Comparison of ENCODE assay signal across 20 mouse cellular contexts in genomic region chr5:104482856-104483255, GRCm38 (mm10). TPM values are rescaled to one million over a fixed set of nuclear protein-coding genes. Genes with fewer than 3 reads are reported as not detected.
DNase-seq lines count a peak whose midpoint lies in the region; ATAC-seq and TF ChIP-seq lines count a peak whose summit lies in the region.
"Had no signal": no experiment of that assay in that cellular context is flagged by ENCODE, and none has a peak within 500 bp of the region (broad histone marks: within the 10 kb centered on the region; RNA-seq: fewer than 3 reads in every experiment).

No protein-coding gene starts in this region.

- H3K27me3 ChIP-seq in forebrain, embryonic 14.5 days (replicated peaks; ENCODE audit: control insufficient read depth, insufficient read depth, low read length) = no peaks in the 10 kb centered on the region
- H3K27me3 ChIP-seq in forebrain, embryonic 12.5 days = no peaks in the 10 kb centered on the region
- H3K27me3 ChIP-seq in midbrain, embryonic 14.5 days (ENCODE audit: control insufficient read depth, insufficient read depth, low read length) = no peaks in the 10 kb centered on the region
- no peaks in the 10 kb centered on the region for H3K27me3 ChIP-seq in midbrain, embryonic 15.5 days (replicated peaks)
- no peaks in the 10 kb centered on the region for H3K27me3 ChIP-seq in forebrain, embryonic 16.5 days (replicated peaks; ENCODE audit: control insufficient read depth, insufficient read depth, low read length)
- H3K27me3 ChIP-seq: CH12.LX; embryonic facial prominence, embryonic 12.5 days; heart, embryonic 15.5 days; hindbrain, embryonic 15.5 days had no signal

- H3K9ac ChIP-seq in forebrain, embryonic 14.5 days (ENCODE audit: low read length) = no peak overlapping the region
- H3K9ac ChIP-seq in forebrain, embryonic 12.5 days = no peak overlapping the region
- no peak overlapping the region for H3K9ac ChIP-seq in midbrain, embryonic 14.5 days (replicated peaks; ENCODE audit: low read length)
- no peak overlapping the region for H3K9ac ChIP-seq in midbrain, embryonic 15.5 days
- no peak overlapping the region for H3K9ac ChIP-seq in forebrain, embryonic 16.5 days (replicated peaks; ENCODE audit: low read depth, low read length)
- H3K9ac ChIP-seq: embryonic facial prominence, embryonic 12.5 days; heart, embryonic 15.5 days; hindbrain, embryonic 15.5 days had no signal

- TF ChIP-seq CTCF in left cerebral cortex, adult 2 months (IDR thresholded peaks at IDR 0.05) = no peak

- H3K4me3 ChIP-seq in forebrain, embryonic 14.5 days (ENCODE audit: low read depth, low read length) = no peak overlapping the region
- no peak overlapping the region for H3K4me3 ChIP-seq in forebrain, embryonic 12.5 days (replicated peaks)
- no peak overlapping the region for H3K4me3 ChIP-seq in midbrain, embryonic 14.5 days (replicated peaks; ENCODE audit: low read depth, low read length)
- no peak overlapping the region for H3K4me3 ChIP-seq in midbrain, embryonic 15.5 days
- H3K4me3 ChIP-seq in forebrain, embryonic 16.5 days (replicated peaks; ENCODE audit: low read length) = no peak overlapping the region
- no peak overlapping the region for H3K4me3 ChIP-seq in left cerebral cortex, adult 2 months
- H3K4me3 ChIP-seq: embryonic facial prominence, embryonic 12.5 days; heart, adult 2 months; heart, embryonic 15.5 days; hindbrain, embryonic 15.5 days had no signal

- 53% methylated on average over 8 of the region's 8 CpGs for WGBS in forebrain, embryonic 14.5 days
- 82% methylated on average over 8 of the region's 8 CpGs for WGBS in forebrain, embryonic 12.5 days
- WGBS in midbrain, embryonic 14.5 days = 74% methylated on average over 8 of the region's 8 CpGs
- 69% methylated on average over 8 of the region's 8 CpGs for WGBS in midbrain, embryonic 15.5 days
- 35% methylated on average over 8 of the region's 8 CpGs for WGBS in forebrain, embryonic 16.5 days

- H3K4me1 ChIP-seq in forebrain, embryonic 14.5 days (ENCODE audit: control insufficient read depth, insufficient read depth, low read length) = no peaks in the 10 kb centered on the region
- no peaks in the 10 kb centered on the region for H3K4me1 ChIP-seq in forebrain, embryonic 12.5 days
- no peaks in the 10 kb centered on the region for H3K4me1 ChIP-seq in midbrain, embryonic 14.5 days (ENCODE audit: control insufficient read depth, insufficient read depth, low read length)
- H3K4me1 ChIP-seq in midbrain, embryonic 15.5 days = no peaks in the 10 kb centered on the region
- peaks cover 3% of the 10 kb centered on the region; the same call in 1 of the 2 replicates for H3K4me1 ChIP-seq in forebrain, embryonic 16.5 days (replicated peaks; ENCODE audit: control insufficient read depth, insufficient read depth, low read length)
- H3K4me1 ChIP-seq: embryonic facial prominence, embryonic 12.5 days; heart, embryonic 15.5 days; hindbrain, embryonic 15.5 days had no signal

- H3K27ac ChIP-seq in forebrain, embryonic 14.5 days (ENCODE audit: low read depth, low read length) = no peak overlapping the region
- H3K27ac ChIP-seq in forebrain, embryonic 12.5 days = no peak overlapping the region
- no peak overlapping the region for H3K27ac ChIP-seq in midbrain, embryonic 14.5 days (replicated peaks; ENCODE audit: low read depth, low read length)
- no peak overlapping the region for H3K27ac ChIP-seq in midbrain, embryonic 15.5 days
- no peak overlapping the region for H3K27ac ChIP-seq in forebrain, embryonic 16.5 days (ENCODE audit: low read length)
- H3K27ac ChIP-seq in left cerebral cortex, adult 2 months = no peak overlapping the region
- H3K27ac ChIP-seq: embryonic facial prominence, embryonic 12.5 days; heart, adult 2 months; heart, embryonic 15.5 days; hindbrain, embryonic 15.5 days had no signal

- intact Hi-C loops in left cerebral cortex, adult 2 months (cut with DNase I) = no loop called here

- no peak overlapping the region for H3K4me2 ChIP-seq in forebrain, embryonic 14.5 days (ENCODE audit: low read length)
- H3K4me2 ChIP-seq in forebrain, embryonic 12.5 days = no peak overlapping the region
- no peak overlapping the region for H3K4me2 ChIP-seq in midbrain, embryonic 14.5 days (ENCODE audit: low read length)
- no peak overlapping the region for H3K4me2 ChIP-seq in midbrain, embryonic 15.5 days
- H3K4me2 ChIP-seq in forebrain, embryonic 16.5 days (ENCODE audit: low read length) = no peak overlapping the region
- H3K4me2 ChIP-seq: embryonic facial prominence, embryonic 12.5 days; heart, embryonic 11.5 days; heart, embryonic 15.5 days; hindbrain, embryonic 15.5 days had no signal

- ATAC-seq in forebrain, embryonic 14.5 days = peak; percentile 37; the same call in 1 of the 2 replicates
- ATAC-seq in forebrain, embryonic 12.5 days (ENCODE audit: low FRiP score) = no peak
- ATAC-seq in midbrain, embryonic 14.5 days (ENCODE audit: low FRiP score, low TSS enrichment) = no peak; the same call in 1 of the 2 replicates
- no peak for ATAC-seq in midbrain, embryonic 15.5 days (replicated peaks)
- ATAC-seq in forebrain, embryonic 16.5 days = peak; percentile 26; the same call in 1 of the 2 replicates
- ATAC-seq: inflammation-experienced regulatory T-cells, adult 6 months; intestine, postnatal 0 days had no signal

- no peaks in the 10 kb centered on the region for H3K9me3 ChIP-seq in forebrain, embryonic 14.5 days (replicated peaks; ENCODE audit: control insufficient read depth, low read length)
- no peaks in the 10 kb centered on the region for H3K9me3 ChIP-seq in forebrain, embryonic 12.5 days
- no peaks in the 10 kb centered on the region for H3K9me3 ChIP-seq in midbrain, embryonic 14.5 days (ENCODE audit: control insufficient read depth, low read length)
- no peaks in the 10 kb centered on the region for H3K9me3 ChIP-seq in midbrain, embryonic 15.5 days
- no peaks in the 10 kb centered on the region for H3K9me3 ChIP-seq in forebrain, embryonic 16.5 days (ENCODE audit: control insufficient read depth, low read length)
- H3K9me3 ChIP-seq: embryonic facial prominence, embryonic 12.5 days; heart, embryonic 15.5 days; hindbrain, embryonic 15.5 days had no signal

- peaks cover 68% of the 10 kb centered on the region for H3K36me3 ChIP-seq in forebrain, embryonic 14.5 days (ENCODE audit: control insufficient read depth, insufficient read depth, low read length)
- H3K36me3 ChIP-seq in forebrain, embryonic 12.5 days (replicated peaks) = peaks cover 70% of the 10 kb centered on the region
- peaks cover 67% of the 10 kb centered on the region for H3K36me3 ChIP-seq in midbrain, embryonic 14.5 days (ENCODE audit: control insufficient read depth, insufficient read depth, low read length)
- H3K36me3 ChIP-seq in midbrain, embryonic 15.5 days (replicated peaks) = peaks cover 37% of the 10 kb centered on the region
- H3K36me3 ChIP-seq in forebrain, embryonic 16.5 days (ENCODE audit: control insufficient read depth, insufficient read depth) = peaks cover 34% of the 10 kb centered on the region; the same call in 1 of the 2 replicates

- peak; percentile 62 for DNase-seq in forebrain, embryonic 14.5 days (ENCODE audit: low spot score)
- peak; percentile 48 for DNase-seq in midbrain, embryonic 14.5 days
- peak; percentile 74 for DNase-seq in Muller cell, postnatal 12 days (ENCODE audit: inconsistent ontology term)
- DNase-seq in right cerebral cortex, postnatal 25 days = no peak
- DNase-seq in left cerebral cortex, adult 2 months (ENCODE audit: extremely low spot score in 1 of 2, low spot score in 2 of 2) = no peak
- DNase-seq: adrenal gland, postnatal 14 days; cerebellum, adult 2 months; cerebellum, postnatal 25 days; heart, adult 2 months; kidney, adult 8-10 months had no signal

RNA-seq across cellular contexts. Expression of gene Pkd2, which starts 23.6 kb away (rescaled TPM):
- 6.3 and 7.3 TPM in 2 replicates for polyA plus RNA-seq in forebrain, embryonic 14.5 days (2014; fragmentation: Nextera tagmentation; extraction: Ambion mirVana)
- polyA plus RNA-seq in forebrain, embryonic 12.5 days (2016; fragmentation: Nextera tagmentation; extraction: Ambion mirVana) = 12.5 and 14.4 TPM in 2 replicates
- 8.2 and 10.0 TPM in 2 replicates for polyA plus RNA-seq in midbrain, embryonic 14.5 days (2014; fragmentation: Nextera tagmentation; extraction: Ambion mirVana)
- polyA plus RNA-seq in midbrain, embryonic 15.5 days (2015; fragmentation: Nextera tagmentation; extraction: Ambion mirVana) = 9.2 TPM in 2 replicates
- 7.0 and 7.8 TPM in 2 replicates for polyA plus RNA-seq in forebrain, embryonic 16.5 days (2015; fragmentation: Nextera tagmentation; extraction: Ambion mirVana)
- total RNA-seq in left cerebral cortex, adult 2 months (2021) = 10 to 100 TPM; 26.9 to 29.6 TPM
- total RNA-seq: CH12.LX had no signal

RNA-seq across cellular contexts. Expression of gene BC005561, which starts 25.3 kb away (rescaled TPM):
- polyA plus RNA-seq in forebrain, embryonic 14.5 days (2014; fragmentation: Nextera tagmentation; extraction: Ambion mirVana) = 9.6 and 10.6 TPM in 2 replicates
- polyA plus RNA-seq in forebrain, embryonic 12.5 days (2016; fragmentation: Nextera tagmentation; extraction: Ambion mirVana) = 17.2 and 17.5 TPM in 2 replicates
- polyA plus RNA-seq in midbrain, embryonic 14.5 days (2014; fragmentation: Nextera tagmentation; extraction: Ambion mirVana) = 13.6 and 14.3 TPM in 2 replicates
- polyA plus RNA-seq in midbrain, embryonic 15.5 days (2015; fragmentation: Nextera tagmentation; extraction: Ambion mirVana) = 13.2 and 13.3 TPM in 2 replicates
- 11.9 and 13.4 TPM in 2 replicates for polyA plus RNA-seq in forebrain, embryonic 16.5 days (2015; fragmentation: Nextera tagmentation; extraction: Ambion mirVana)
- 10 to 100 TPM; 15.3 to 16.5 TPM for total RNA-seq in left cerebral cortex, adult 2 months (2021)

RNA-seq across cellular contexts. Expression of gene Spp1, which starts 47.9 kb away (rescaled TPM):
- 11.6 and 17.0 TPM in 2 replicates for polyA plus RNA-seq in forebrain, embryonic 14.5 days (2014; fragmentation: Nextera tagmentation; extraction: Ambion mirVana)
- 2.2 and 3.8 TPM in 2 replicates for polyA plus RNA-seq in forebrain, embryonic 12.5 days (2016; fragmentation: Nextera tagmentation; extraction: Ambion mirVana)
- 7.1 and 65.2 TPM in 2 replicates for polyA plus RNA-seq in midbrain, embryonic 14.5 days (2014; fragmentation: Nextera tagmentation; extraction: Ambion mirVana)
- polyA plus RNA-seq in midbrain, embryonic 15.5 days (2015; fragmentation: Nextera tagmentation; extraction: Ambion mirVana) = 11.0 and 14.8 TPM in 2 replicates
- 12.1 and 43.3 TPM in 2 replicates for polyA plus RNA-seq in forebrain, embryonic 16.5 days (2015; fragmentation: Nextera tagmentation; extraction: Ambion mirVana)
- total RNA-seq in left cerebral cortex, adult 2 months (2021) = 10 to 100 TPM; 10.1 to 12.9 TPM

Comparison
In these comparisons a context has a peak if more than half of its experiments do, and no peak if none do; other contexts are left out.
1. ATAC-seq: peak in forebrain, embryonic 14.5 days (single experiment) and forebrain, embryonic 16.5 days (single experiment); none in forebrain, embryonic 12.5 days (single experiment), midbrain, embryonic 14.5 days (single experiment) and midbrain, embryonic 15.5 days (single experiment).
2. DNase-seq: peak in forebrain, embryonic 14.5 days (single experiment), midbrain, embryonic 14.5 days (single experiment) and Muller cell, postnatal 12 days (single experiment); none in right cerebral cortex, postnatal 25 days (single experiment) and left cerebral cortex, adult 2 months (0 of 2).